Mouse (Mus musculus) lung, adult 2 months (tissue): ENCODE measurements around the gene Trp53rkb.

Experiments
- CTCF ChIP-seq: fragments of 200-500 bp; IDR thresholded peaks from 2 replicates; pipeline ENCODE4 v1.5.1; 2011; ENCODE audit warnings: mild to moderate bottlenecking, low read length, control low read depth; ENCODE audit not compliant: insufficient read depth
- POLR2A ChIP-seq: fragments of 200-500 bp; IDR thresholded peaks from 2 replicates; pipeline ENCODE4 v1.6.1; 2011; ENCODE audit warnings: low read depth, mild to moderate bottlenecking, control low read depth, low read length, borderline replicate concordance; ENCODE audit errors: extremely low read depth

GRCm38 (mm10) chr2:166786353-166787004 is 5.9 kb upstream of the Trp53rkb start:
- peak; percentile 63; the same call in 1 of the 2 replicates for TF ChIP-seq POLR2A
- TF ChIP-seq CTCF, result no peak
